Mouse (Mus musculus): ENCODE results near the gene Zfp644. TPM values are rescaled to one million over a fixed set of nuclear protein-coding genes. Genes with fewer than 3 reads are reported as not detected.

Gene Zfp644
- polyA plus RNA-seq, 1 experiment from 2014 or later: 84.5 TPM

DNA sequence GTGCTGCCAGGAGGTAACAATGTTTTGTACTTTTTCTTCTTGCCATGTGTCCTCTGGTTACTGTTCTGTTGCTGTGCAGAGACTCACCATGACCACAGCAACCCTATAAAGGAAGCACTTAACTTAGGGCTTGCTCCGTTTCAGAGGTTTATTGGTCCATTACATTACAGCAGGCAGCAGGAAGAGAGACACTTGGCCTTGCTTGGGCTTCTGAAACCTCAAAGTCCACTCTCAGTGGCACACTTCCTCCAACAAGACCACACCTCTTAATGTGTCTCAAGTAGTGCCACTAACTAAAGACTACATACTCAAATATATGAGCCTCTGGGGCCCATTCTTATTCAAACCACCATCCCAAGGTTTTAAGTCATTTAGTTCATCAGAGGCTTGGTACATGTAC is 36.2 kb downstream of the Zfp644 start:
- Histone ChIP-seq H3K27me3 (no peaks in the 10 kb centered on the region), H3K4me1 (replicated peaks) (peaks cover 13% of the 10 kb centered on the region; the same call in 1 of the 2 replicates), H3K4me3 (replicated peaks) (no peak overlapping the region), H3K4me2 (no peak overlapping the region), H3K9ac (replicated peaks) (no peak overlapping the region), H3K9me3 (no peaks in the 10 kb centered on the region), H3K36me3 (peaks cover 41% of the 10 kb centered on the region), H3K27ac (no peak overlapping the region)
- ATAC-seq (ENCODE audit: insufficient number of reproducible peaks, insufficient read depth, low FRiP score, low TSS enrichment, low read depth): no peak
- 25% methylated on average over 1 of the region's 1 CpGs for WGBS

DNA sequence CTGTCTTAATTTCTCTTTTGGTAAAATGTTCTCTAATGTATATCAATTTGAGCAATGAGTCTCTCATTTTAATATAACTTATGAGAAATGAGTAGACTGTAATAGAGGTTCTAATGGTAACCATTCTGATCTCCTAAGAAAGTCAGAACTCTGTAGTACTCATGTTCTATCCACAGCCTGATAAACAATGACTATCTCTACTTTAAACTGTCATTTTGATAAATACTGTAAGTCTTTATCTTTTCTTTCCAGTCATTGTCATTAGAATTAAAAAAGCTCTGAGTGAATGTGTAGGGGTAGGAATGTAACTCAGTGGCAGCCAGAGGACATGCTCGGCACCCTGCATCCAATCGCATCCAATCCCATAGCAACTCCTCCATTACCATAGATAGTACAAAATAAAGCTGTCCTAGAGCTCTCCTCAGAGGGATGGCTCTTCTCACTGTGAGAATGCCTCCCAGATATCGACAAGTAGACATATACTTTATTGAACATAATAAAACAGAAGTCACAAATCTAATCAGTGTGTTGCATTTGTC is 44.2 kb downstream of the Zfp644 start:
- H3K4me2 ChIP-seq: no peak overlapping the region
- H3K36me3 ChIP-seq: peaks cover 39% of the 10 kb centered on the region
- no peak overlapping the region for H3K9ac ChIP-seq (replicated peaks)
- no peak overlapping the region for H3K4me3 ChIP-seq (replicated peaks)
- H3K9me3 ChIP-seq: 0 out of 2 replicates have a peak, but pooled peaks cover 4% of the 10 kb centered on the region
- no peak overlapping the region for H3K27ac ChIP-seq
- WGBS: 92% methylated on average over 3 of the region's 3 CpGs
- ATAC-seq (ENCODE audit: insufficient number of reproducible peaks, insufficient read depth, low FRiP score, low TSS enrichment, low read depth): no peak
- no peaks in the 10 kb centered on the region for H3K4me1 ChIP-seq (replicated peaks)
- H3K27me3 ChIP-seq: no peaks in the 10 kb centered on the region

DNA sequence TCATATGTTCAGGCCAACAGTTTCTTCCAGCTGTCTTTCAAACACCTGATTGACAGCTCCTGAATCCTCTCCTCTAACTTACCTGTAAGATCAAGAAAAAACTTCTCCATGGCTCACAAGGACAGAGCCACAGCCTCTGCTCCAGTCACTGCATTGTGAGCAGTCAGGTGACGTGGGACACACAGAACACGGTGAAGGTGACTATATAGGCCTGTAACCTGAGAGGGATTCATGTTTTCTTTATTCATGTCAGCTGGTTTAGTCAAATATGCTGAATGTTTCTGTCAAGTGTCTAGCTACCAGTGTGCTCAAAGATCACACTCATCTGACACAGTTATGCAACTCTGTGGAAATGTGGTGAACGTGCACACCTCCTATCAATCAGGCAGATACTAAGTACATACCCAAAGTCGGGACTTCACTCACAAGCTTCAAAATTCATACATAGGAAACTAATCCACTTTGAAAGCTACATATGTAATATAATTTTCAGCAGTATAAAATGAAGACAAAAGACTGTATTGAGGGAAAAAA is 44.8 kb downstream of the Zfp644 start:
- Histone ChIP-seq H3K4me2 (no peak overlapping the region), H3K4me3 (replicated peaks) (no peak overlapping the region), H3K27ac (no peak overlapping the region), H3K27me3 (no peaks in the 10 kb centered on the region), H3K36me3 (peaks cover 39% of the 10 kb centered on the region), H3K9ac (replicated peaks) (no peak overlapping the region), H3K4me1 (replicated peaks) (no peaks in the 10 kb centered on the region), H3K9me3 (0 out of 2 replicates have a peak, but pooled peaks cover 4% of the 10 kb centered on the region)
- 93% methylated on average over 4 of the region's 4 CpGs for WGBS
- no peak for ATAC-seq (ENCODE audit: insufficient number of reproducible peaks, insufficient read depth, low FRiP score, low TSS enrichment, low read depth)

DNA sequence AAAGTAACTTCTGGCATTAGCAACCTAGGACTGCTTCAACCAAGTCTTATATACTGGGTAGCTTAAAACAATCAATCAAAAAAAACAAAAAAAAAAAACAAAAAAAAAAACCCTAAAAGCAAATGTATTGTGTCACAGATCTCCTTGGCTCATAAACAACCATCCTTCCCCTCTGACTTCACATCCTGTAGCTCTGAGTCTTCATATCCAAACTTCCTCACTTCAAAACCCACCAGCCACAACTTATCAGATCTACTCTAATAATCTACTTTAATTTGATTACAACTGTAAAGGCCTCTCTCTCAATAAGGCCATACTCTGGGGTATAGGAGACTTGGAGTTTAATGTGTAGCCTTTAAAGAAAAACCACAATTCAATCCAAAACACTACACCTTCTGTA is 47.1 kb downstream of the Zfp644 start:
- Histone ChIP-seq H3K9ac (replicated peaks) (no peak overlapping the region), H3K27ac (no peak overlapping the region), H3K4me1 (replicated peaks) (0 out of 2 replicates have a peak, but pooled peaks cover 3% of the 10 kb centered on the region), H3K27me3 (no peaks in the 10 kb centered on the region), H3K4me2 (no peak overlapping the region), H3K36me3 (peaks cover 26% of the 10 kb centered on the region), H3K4me3 (replicated peaks) (no peak overlapping the region), H3K9me3 (0 out of 2 replicates have a peak, but pooled peaks cover 3% of the 10 kb centered on the region)
- no peak for ATAC-seq (ENCODE audit: insufficient number of reproducible peaks, insufficient read depth, low FRiP score, low TSS enrichment, low read depth)

DNA sequence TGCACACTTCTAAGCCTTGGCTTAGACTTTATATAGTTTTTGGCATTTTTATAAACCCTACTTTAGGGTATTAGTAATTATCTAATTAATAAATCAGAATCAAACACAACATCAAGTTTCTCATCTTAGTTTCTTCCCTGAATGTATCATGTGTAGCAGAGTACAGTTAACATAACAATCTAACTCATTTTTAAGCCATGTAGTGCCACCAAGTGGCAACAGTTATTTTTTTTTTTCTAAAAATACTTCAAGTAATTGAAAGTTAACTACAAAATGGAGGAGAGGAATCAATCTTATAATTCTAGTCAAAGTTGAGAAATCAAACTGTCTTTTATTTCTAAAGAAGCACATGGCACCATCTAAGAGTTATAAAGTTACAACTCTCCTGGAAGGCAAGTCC is 47.6 kb downstream of the Zfp644 start:
- no peak overlapping the region for H3K27ac ChIP-seq
- H3K9ac ChIP-seq (replicated peaks): no peak overlapping the region
- H3K4me3 ChIP-seq (replicated peaks): no peak overlapping the region
- H3K27me3 ChIP-seq: no peaks in the 10 kb centered on the region
- 0 out of 2 replicates have a peak, but pooled peaks cover 3% of the 10 kb centered on the region for H3K4me1 ChIP-seq (replicated peaks)
- no peaks in the 10 kb centered on the region for H3K9me3 ChIP-seq
- H3K4me2 ChIP-seq: no peak overlapping the region
- H3K36me3 ChIP-seq: peaks cover 20% of the 10 kb centered on the region
- no peak for ATAC-seq (ENCODE audit: insufficient number of reproducible peaks, insufficient read depth, low FRiP score, low TSS enrichment, low read depth)

DNA sequence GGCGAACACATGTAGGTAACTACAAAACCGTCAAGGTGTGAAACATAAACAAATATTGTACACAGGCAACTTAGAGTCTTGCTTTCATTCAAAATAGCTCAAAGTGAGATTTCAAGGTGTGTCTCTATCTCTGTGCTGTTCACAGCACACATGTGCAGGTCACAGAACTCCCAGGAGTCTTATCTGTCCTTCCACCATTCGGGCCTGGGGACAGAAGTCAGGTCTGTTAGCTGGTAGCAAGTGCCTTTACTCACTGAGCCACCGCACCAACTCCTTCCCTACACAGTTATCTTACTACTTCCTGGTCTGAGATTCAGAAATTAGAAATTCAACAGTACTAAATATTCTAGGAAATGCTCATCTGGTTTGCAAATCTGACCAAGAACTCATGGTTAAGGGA is 53.7 kb downstream of the Zfp644 start:
- WGBS: 68% methylated on average over 4 of the region's 4 CpGs
- no peak overlapping the region for H3K4me3 ChIP-seq (replicated peaks)
- H3K4me2 ChIP-seq: no peak overlapping the region
- H3K4me1 ChIP-seq (replicated peaks): 0 out of 2 replicates have a peak, but pooled peaks cover 11% of the 10 kb centered on the region
- H3K27ac ChIP-seq: no peak overlapping the region
- no peak for ATAC-seq (ENCODE audit: insufficient number of reproducible peaks, insufficient read depth, low FRiP score, low TSS enrichment, low read depth)
- peaks cover 7% of the 10 kb centered on the region for H3K36me3 ChIP-seq
- no peak overlapping the region for H3K9ac ChIP-seq (replicated peaks)
- no peaks in the 10 kb centered on the region for H3K27me3 ChIP-seq
- H3K9me3 ChIP-seq: no peaks in the 10 kb centered on the region

DNA sequence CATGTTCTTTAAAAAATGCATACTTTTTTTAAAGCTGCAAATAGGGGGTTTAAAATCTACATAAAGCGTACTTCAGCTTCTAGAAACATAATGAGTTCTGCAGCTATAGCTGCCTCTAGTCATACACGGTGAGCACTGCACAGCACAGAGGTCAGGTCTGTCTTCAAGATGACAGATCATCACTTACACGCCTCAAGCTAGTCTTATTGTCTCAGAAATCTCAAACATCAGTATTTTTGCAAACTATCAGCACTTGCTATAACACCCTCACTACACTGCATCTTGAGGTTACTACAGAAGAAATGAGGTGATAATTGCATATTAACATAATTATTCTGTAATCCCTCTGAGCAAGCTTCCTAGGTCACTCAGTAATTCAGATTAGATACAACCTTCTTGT is 55.2 kb downstream of the Zfp644 start:
- 0 out of 2 replicates have a peak, but pooled peaks cover 11% of the 10 kb centered on the region for H3K4me1 ChIP-seq (replicated peaks)
- WGBS: 85% methylated on average over 3 of the region's 3 CpGs
- no peaks in the 10 kb centered on the region for H3K9me3 ChIP-seq
- H3K27me3 ChIP-seq: no peaks in the 10 kb centered on the region
- peaks cover 23% of the 10 kb centered on the region for H3K36me3 ChIP-seq
- H3K27ac ChIP-seq: no peak overlapping the region
- H3K9ac ChIP-seq (replicated peaks): no peak overlapping the region
- no peak for ATAC-seq (ENCODE audit: insufficient number of reproducible peaks, insufficient read depth, low FRiP score, low TSS enrichment, low read depth)
- H3K4me3 ChIP-seq (replicated peaks): no peak overlapping the region
- H3K4me2 ChIP-seq: no peak overlapping the region

DNA sequence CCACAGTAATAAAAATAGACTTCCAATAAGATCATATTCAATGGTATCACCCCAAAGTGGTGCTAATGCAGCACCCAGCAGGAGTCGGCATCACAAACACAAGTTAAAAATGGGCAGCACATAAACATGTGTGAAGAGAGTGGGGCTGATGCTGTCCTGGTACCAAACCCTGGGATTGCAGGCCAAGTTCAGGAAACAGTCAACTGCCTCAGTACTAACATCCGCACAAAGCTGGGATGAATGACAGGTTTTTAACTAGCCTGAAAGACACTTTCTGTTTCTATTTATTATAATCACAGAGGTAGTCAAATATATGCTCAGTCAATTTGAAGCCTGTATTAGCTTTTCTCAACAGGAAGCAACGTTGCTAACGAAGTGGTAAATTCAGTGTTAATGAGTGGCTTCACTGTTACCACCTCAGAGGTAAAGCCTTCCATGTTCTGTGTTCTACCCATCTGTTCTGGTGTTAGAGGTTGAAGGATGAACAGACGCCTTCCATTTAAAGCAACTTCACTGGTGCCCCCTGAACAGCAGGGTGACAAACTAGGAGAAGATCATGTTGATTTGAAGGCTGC is 56.8 kb downstream of the Zfp644 start:
- H3K4me1 ChIP-seq (replicated peaks): 0 out of 2 replicates have a peak, but pooled peaks cover 8% of the 10 kb centered on the region
- H3K36me3 ChIP-seq: peaks cover 35% of the 10 kb centered on the region
- no peak overlapping the region for H3K9ac ChIP-seq (replicated peaks)
- H3K4me2 ChIP-seq: no peak overlapping the region
- H3K27me3 ChIP-seq: no peaks in the 10 kb centered on the region
- H3K4me3 ChIP-seq (replicated peaks): no peak overlapping the region
- 59% methylated on average over 5 of the region's 5 CpGs for WGBS
- no peak overlapping the region for H3K27ac ChIP-seq
- no peaks in the 10 kb centered on the region for H3K9me3 ChIP-seq
- no peak for ATAC-seq (ENCODE audit: insufficient number of reproducible peaks, insufficient read depth, low FRiP score, low TSS enrichment, low read depth)

DNA sequence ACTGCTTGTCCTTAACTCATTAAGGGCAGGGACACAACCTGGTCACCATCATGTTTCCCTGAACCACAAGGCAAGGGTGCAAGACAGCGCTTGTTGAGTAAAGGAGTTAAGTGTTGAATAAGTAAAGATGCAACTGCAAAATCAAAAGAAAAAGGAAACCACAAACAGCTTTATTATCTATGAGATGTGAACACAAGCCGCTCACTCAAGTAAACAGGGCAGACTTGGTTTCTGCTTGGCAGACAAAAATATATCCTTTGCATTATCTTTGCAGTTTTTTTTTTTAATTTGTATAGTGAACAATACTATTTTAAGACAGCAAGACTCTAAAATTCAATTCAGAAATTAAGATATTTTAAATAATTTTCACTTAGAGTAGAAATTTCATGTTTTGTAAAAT is 57.5 kb downstream of the Zfp644 start:
- H3K27ac ChIP-seq: no peak overlapping the region
- H3K4me3 ChIP-seq (replicated peaks): no peak overlapping the region
- 0 out of 2 replicates have a peak, but pooled peaks cover 8% of the 10 kb centered on the region for H3K4me1 ChIP-seq (replicated peaks)
- H3K9me3 ChIP-seq: no peaks in the 10 kb centered on the region
- WGBS: 93% methylated on average over 2 of the region's 2 CpGs
- no peaks in the 10 kb centered on the region for H3K27me3 ChIP-seq
- H3K9ac ChIP-seq (replicated peaks): no peak overlapping the region
- no peak for ATAC-seq (ENCODE audit: insufficient number of reproducible peaks, insufficient read depth, low FRiP score, low TSS enrichment, low read depth)
- H3K36me3 ChIP-seq: peaks cover 42% of the 10 kb centered on the region
- no peak overlapping the region for H3K4me2 ChIP-seq

DNA sequence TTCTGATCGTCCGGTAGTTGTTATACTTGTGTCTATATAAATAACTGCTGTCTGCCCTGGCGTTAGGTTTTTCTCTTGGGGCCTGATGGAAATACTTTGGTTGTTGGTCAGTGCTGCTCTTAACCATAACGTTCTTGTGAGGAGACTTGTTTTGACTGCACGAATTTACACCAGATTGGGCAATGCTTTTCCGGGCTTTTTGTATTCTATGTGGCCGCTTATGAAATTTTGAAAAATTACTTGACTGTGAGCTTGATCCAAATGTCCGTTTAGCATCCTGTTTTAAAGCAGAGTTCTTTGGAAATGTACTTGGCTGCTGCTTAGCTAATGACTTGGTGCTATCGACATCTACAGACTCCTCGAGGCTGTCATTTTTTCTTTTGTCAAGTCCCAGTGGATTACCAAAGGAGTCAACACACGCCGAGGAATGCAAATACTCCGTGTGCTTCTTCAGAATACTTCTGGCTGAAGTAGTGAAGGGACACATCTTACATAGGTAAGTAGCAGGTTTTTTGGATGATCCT is 60.6 kb downstream of the Zfp644 start:
- Histone ChIP-seq H3K4me1 (replicated peaks) (peaks cover 8% of the 10 kb centered on the region; the same call in 1 of the 2 replicates), H3K4me2 (no peak overlapping the region), H3K36me3 (peaks cover 45% of the 10 kb centered on the region), H3K9ac (replicated peaks) (no peak overlapping the region), H3K27me3 (no peaks in the 10 kb centered on the region), H3K27ac (no peak overlapping the region), H3K9me3 (no peaks in the 10 kb centered on the region), H3K4me3 (replicated peaks) (no peak overlapping the region)
- no peak for ATAC-seq (ENCODE audit: insufficient number of reproducible peaks, insufficient read depth, low FRiP score, low TSS enrichment, low read depth)
- 93% methylated on average over 13 of the region's 13 CpGs for WGBS

DNA sequence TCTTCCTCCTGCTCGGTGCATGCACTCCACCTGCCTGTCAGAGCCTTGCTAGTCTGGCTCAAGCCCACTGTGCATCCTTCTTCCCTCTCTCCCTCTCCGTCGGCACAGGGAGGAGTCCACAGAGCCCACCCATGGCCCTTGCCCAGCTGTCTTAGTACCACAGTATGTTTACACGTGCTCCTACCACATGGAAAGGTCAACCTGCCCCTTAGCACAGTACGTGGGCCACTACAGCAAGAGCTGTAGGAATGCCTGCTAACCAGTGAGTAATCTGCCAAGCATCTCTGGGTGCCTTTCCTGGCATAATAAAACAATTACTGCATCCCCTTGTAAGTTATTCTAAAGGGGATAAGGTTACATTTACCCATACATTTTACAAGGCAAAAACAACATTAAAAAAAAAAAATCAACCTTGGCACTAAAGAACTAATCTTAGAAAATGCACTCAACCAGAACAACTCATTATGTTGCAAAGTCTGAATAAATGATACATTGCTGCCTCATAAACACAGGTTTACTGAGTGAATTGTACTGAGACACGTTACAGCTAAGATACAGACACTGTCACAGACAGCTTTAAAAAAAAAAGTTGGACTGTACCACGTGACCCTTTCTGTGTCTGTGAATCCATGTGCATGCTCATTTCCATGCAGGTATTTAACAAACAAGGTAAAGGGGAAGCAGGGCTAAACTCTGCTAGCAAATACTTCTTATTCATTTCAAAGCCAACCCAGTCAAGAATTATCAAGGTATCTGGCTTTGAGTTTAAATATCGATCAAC is 68.5 kb downstream of the Zfp644 start:
- H3K4me1 ChIP-seq (replicated peaks): peaks cover 17% of the 10 kb centered on the region
- H3K4me2 ChIP-seq: no peak overlapping the region
- no peaks in the 10 kb centered on the region for H3K27me3 ChIP-seq
- no peak overlapping the region for H3K27ac ChIP-seq
- no peak for ATAC-seq (ENCODE audit: insufficient number of reproducible peaks, insufficient read depth, low FRiP score, low TSS enrichment, low read depth)
- H3K9ac ChIP-seq (replicated peaks): no peak overlapping the region
- 65% methylated on average over 8 of the region's 8 CpGs for WGBS
- no peak overlapping the region for H3K4me3 ChIP-seq (replicated peaks)
- no peaks in the 10 kb centered on the region for H3K9me3 ChIP-seq
- H3K36me3 ChIP-seq: peaks cover 17% of the 10 kb centered on the region

All from limb, embryonic 12.5 days (tissue).